Comparison of ENCODE assay signal across 29 mouse cellular contexts in genomic region chr11:79990120-79990519, GRCm38 (mm10).
"Had no signal": no experiment of that assay in that cellular context is flagged by ENCODE, and none has a peak within 500 bp of the region (broad histone marks: within the 10 kb centered on the region; RNA-seq: fewer than 3 reads in every experiment).

No protein-coding gene starts in this region.

- DNase-seq: left cerebral cortex, postnatal 4 days; liver; liver, embryonic 13.5 days; liver, postnatal 0 days; lung, adult 18-20 months; lung, adult 2 months; lung, postnatal 10 days; lung, postnatal 14 days; lung, postnatal 36 days; lung, postnatal 4 days; midbrain, embryonic 14.5 days had no signal

- H3K4me1 ChIP-seq: limb, embryonic 12.5 days had no signal

- H3K27me3 ChIP-seq: limb, embryonic 12.5 days; limb, embryonic 13.5 days; limb, embryonic 15.5 days; liver, embryonic 12.5 days; liver, embryonic 13.5 days; liver, embryonic 15.5 days; lung, embryonic 15.5 days; midbrain, embryonic 12.5 days; midbrain, embryonic 13.5 days; midbrain, embryonic 15.5 days had no signal

- H3K27ac ChIP-seq: limb, embryonic 10.5 days; limb, embryonic 12.5 days; limb, embryonic 13.5 days; limb, embryonic 15.5 days; liver, embryonic 12.5 days; liver, embryonic 13.5 days; liver, embryonic 14.5 days; liver, embryonic 15.5 days; lung, embryonic 15.5 days; macrophage; midbrain, embryonic 10.5 days; midbrain, embryonic 12.5 days; midbrain, embryonic 13.5 days; midbrain, embryonic 15.5 days had no signal

- H3K4me2 ChIP-seq: limb, embryonic 12.5 days; limb, embryonic 13.5 days; limb, embryonic 15.5 days; liver, embryonic 11.5 days; liver, embryonic 12.5 days; liver, embryonic 13.5 days; liver, embryonic 15.5 days; lung, embryonic 14.5 days; lung, embryonic 15.5 days; midbrain, embryonic 11.5 days; midbrain, embryonic 12.5 days; midbrain, embryonic 13.5 days; midbrain, embryonic 15.5 days had no signal

- H3K4me3 ChIP-seq: limb, embryonic 10.5 days; limb, embryonic 12.5 days; limb, embryonic 13.5 days; limb, embryonic 15.5 days; liver, embryonic 12.5 days; liver, embryonic 13.5 days; liver, embryonic 15.5 days; lung, embryonic 15.5 days; megakaryocyte, embryonic 14.5 days; midbrain, embryonic 10.5 days; midbrain, embryonic 12.5 days; midbrain, embryonic 13.5 days; midbrain, embryonic 15.5 days; myocyte had no signal

- H3K9me3 ChIP-seq: limb, embryonic 10.5 days; limb, embryonic 12.5 days; limb, embryonic 13.5 days; limb, embryonic 15.5 days; liver, embryonic 12.5 days; liver, embryonic 13.5 days; liver, embryonic 15.5 days; lung, embryonic 15.5 days; megakaryocyte, embryonic 14.5 days; midbrain, embryonic 10.5 days; midbrain, embryonic 12.5 days; midbrain, embryonic 13.5 days; midbrain, embryonic 15.5 days had no signal

- H3K9ac ChIP-seq: limb, embryonic 12.5 days; limb, embryonic 13.5 days; limb, embryonic 15.5 days; liver, embryonic 12.5 days; liver, embryonic 13.5 days; liver, embryonic 14.5 days; liver, embryonic 15.5 days; liver, postnatal 0 days; lung, embryonic 14.5 days; lung, embryonic 15.5 days; midbrain, embryonic 12.5 days; midbrain, embryonic 13.5 days; midbrain, embryonic 15.5 days had no signal

- H3K36me3 ChIP-seq: limb, embryonic 10.5 days; limb, embryonic 12.5 days; limb, embryonic 13.5 days; limb, embryonic 15.5 days; liver, embryonic 12.5 days; liver, embryonic 13.5 days; liver, embryonic 15.5 days; lung, embryonic 15.5 days; midbrain, embryonic 10.5 days; midbrain, embryonic 12.5 days; midbrain, embryonic 13.5 days; midbrain, embryonic 15.5 days had no signal
